In genomic region chr10:26773541-26773940, GRCm38 (mm10) we compare ENCODE assay signal across 9 mouse cellular contexts. TPM values are rescaled to one million over a fixed set of nuclear protein-coding genes. Genes with fewer than 3 reads are reported as not detected.
DNase-seq lines count a peak whose midpoint lies in the region; ATAC-seq and TF ChIP-seq lines count a peak whose summit lies in the region.
"Had no signal": no experiment of that assay in that cellular context is flagged by ENCODE, and none has a peak within 500 bp of the region (broad histone marks: within the 10 kb centered on the region; RNA-seq: fewer than 3 reads in every experiment).

No protein-coding gene starts in this region.

- H3K27me3 ChIP-seq in liver, adult 2 months (ENCODE audit: control insufficient read depth, insufficient read depth, low read length) = no peaks in the 10 kb centered on the region
- H3K27me3 ChIP-seq in forebrain, postnatal 0 days (ENCODE audit: insufficient read depth, low read length) = no peaks in the 10 kb centered on the region
- 0 out of 2 replicates have a peak, but pooled peaks cover 8% of the 10 kb centered on the region for H3K27me3 ChIP-seq in limb, embryonic 10.5 days (ENCODE audit: low read depth, poor library complexity, severe bottlenecking)
- H3K27me3 ChIP-seq in neural tube, embryonic 14.5 days (ENCODE audit: control insufficient read depth, insufficient read depth, low read length) = no peaks in the 10 kb centered on the region

- peak; percentile 53 for DNase-seq in liver, adult 2 months (ENCODE audit: extremely low read depth, low read depth, low spot score)
- no peak for DNase-seq in liver
- no peak for DNase-seq in forebrain, postnatal 0 days
- DNase-seq in limb, embryonic 10.5 days (ENCODE audit: low spot score) = no peak
- DNase-seq in right cerebral cortex, postnatal 25 days = no peak
- no peak for DNase-seq in left cerebral cortex, postnatal 10 days (ENCODE audit: extremely low spot score in 1 of 2, low spot score in 2 of 2)

- no peak overlapping the region for H3K27ac ChIP-seq in liver, adult 2 months (replicated peaks; ENCODE audit: insufficient read depth, low read depth, low read length)
- 0 out of 2 replicates have a peak overlapping the region, but pooled peaks have one; percentile 72 for H3K27ac ChIP-seq in forebrain, postnatal 0 days (ENCODE audit: low read depth, low read length)
- H3K27ac ChIP-seq in limb, embryonic 10.5 days = no peak overlapping the region; the same call in 1 of the 2 replicates
- H3K27ac ChIP-seq in neural tube, embryonic 14.5 days (ENCODE audit: low read depth, low read length) = no peak overlapping the region

- peaks cover 7% of the 10 kb centered on the region for H3K4me1 ChIP-seq in liver, adult 2 months (ENCODE audit: control insufficient read depth, insufficient read depth, low read length)
- no peaks in the 10 kb centered on the region for H3K4me1 ChIP-seq in forebrain, postnatal 0 days (ENCODE audit: insufficient read depth)
- H3K4me1 ChIP-seq in limb, embryonic 10.5 days = peaks cover 19% of the 10 kb centered on the region
- H3K4me1 ChIP-seq in neural tube, embryonic 14.5 days (ENCODE audit: control insufficient read depth, insufficient read depth, low read length) = 0 out of 2 replicates have a peak, but pooled peaks cover 2% of the 10 kb centered on the region

- peak overlapping the region; percentile 89 for H3K4me2 ChIP-seq in forebrain, postnatal 0 days (ENCODE audit: low read depth)
- peak overlapping the region; percentile 95; the same call in 1 of the 2 replicates for H3K4me2 ChIP-seq in neural tube, embryonic 14.5 days (ENCODE audit: low read depth, low read length)

- no peak overlapping the region for H3K9ac ChIP-seq in liver, adult 2 months (ENCODE audit: low read depth, low read length)
- H3K9ac ChIP-seq in forebrain, postnatal 0 days = no peak overlapping the region
- H3K9ac ChIP-seq in neural tube, embryonic 14.5 days (replicated peaks; ENCODE audit: low read depth, low read length) = no peak overlapping the region

- no peak overlapping the region for H3K4me3 ChIP-seq in liver, adult 2 months (ENCODE audit: insufficient read depth, low read depth, low read length)
- H3K4me3 ChIP-seq in forebrain, postnatal 0 days (ENCODE audit: low read depth, low read length) = peak overlapping the region; percentile 52
- peak overlapping the region; percentile 61 for H3K4me3 ChIP-seq in limb, embryonic 10.5 days
- H3K4me3 ChIP-seq in neural tube, embryonic 14.5 days (ENCODE audit: low read depth, low read length) = peak overlapping the region; percentile 52; the same call in 1 of the 2 replicates

- ATAC-seq in forebrain, postnatal 0 days = no peak
- ATAC-seq in neural tube, embryonic 14.5 days (ENCODE audit: low read depth) = no peak
- ATAC-seq in granulocyte monocyte progenitor cell, adult 5-6 weeks (replicated peaks; ENCODE audit: poor library complexity, severe bottlenecking) = no peak

- H3K9me3 ChIP-seq in forebrain, postnatal 0 days (ENCODE audit: low read length) = no peaks in the 10 kb centered on the region
- H3K9me3 ChIP-seq in limb, embryonic 10.5 days (replicated peaks) = no peaks in the 10 kb centered on the region
- no peaks in the 10 kb centered on the region for H3K9me3 ChIP-seq in neural tube, embryonic 14.5 days (ENCODE audit: control insufficient read depth, low read length)

- WGBS in liver, adult 2 months = 30% methylated on average over 5 of the region's 5 CpGs
- WGBS in forebrain, postnatal 0 days = 11% methylated on average over 5 of the region's 5 CpGs
- 57% methylated on average over 5 of the region's 5 CpGs for WGBS in limb, embryonic 10.5 days
- 45% methylated on average over 5 of the region's 5 CpGs for WGBS in neural tube, embryonic 14.5 days

- TF ChIP-seq CTCF in liver, adult 2 months (IDR thresholded peaks at IDR 0.05; ENCODE audit: low read depth, low read length) = no peak
- TF ChIP-seq CTCF in forebrain, postnatal 0 days (IDR thresholded peaks at IDR 0.05; ENCODE audit: low read depth) = no peak

- no peaks in the 10 kb centered on the region for H3K36me3 ChIP-seq in liver, adult 2 months (ENCODE audit: control insufficient read depth, insufficient read depth, low read length)
- no peaks in the 10 kb centered on the region for H3K36me3 ChIP-seq in forebrain, postnatal 0 days (ENCODE audit: insufficient read depth)
- H3K36me3 ChIP-seq in limb, embryonic 10.5 days = no peaks in the 10 kb centered on the region
- no peaks in the 10 kb centered on the region for H3K36me3 ChIP-seq in neural tube, embryonic 14.5 days (ENCODE audit: control insufficient read depth, insufficient read depth, low read length)
- H3K36me3 ChIP-seq: G1E had no signal

- intact Hi-C loops in left cerebral cortex, postnatal 10 days (cut with DNase I) = no loop called here

- no peak for TF ChIP-seq POLR2A in liver, adult 2 months (IDR thresholded peaks at IDR 0.05; ENCODE audit: extremely low read depth, insufficient read depth, low read length)

- peaks cover 11% of the 10 kb centered on the region; the same call in 1 of the 2 replicates for H3K79me2 ChIP-seq in liver, adult 2 months (ENCODE audit: control insufficient read depth, insufficient read depth, low read length)

RNA-seq across cellular contexts. Expression of gene Arhgap18, which starts 20.3 kb away (rescaled TPM):
- 12.2 and 13.9 TPM in 2 replicates for total RNA-seq in liver, adult 2 months (2014; rRNA removed)
- 1.3 and 1.5 TPM in 2 replicates for polyA plus RNA-seq in liver, adult 2 months (2012; rRNA removed)
- total RNA-seq in forebrain, postnatal 0 days (2014; rRNA removed) = 11.3 and 13.1 TPM in 2 replicates
- polyA plus RNA-seq in forebrain, postnatal 0 days (2015; fragmentation: Nextera tagmentation; extraction: Ambion mirVana) = 7.6 and 9.1 TPM in 2 replicates
- polyA plus RNA-seq in limb, embryonic 10.5 days (2016; fragmentation: Nextera tagmentation; extraction: Ambion mirVana) = 10.8 and 14.8 TPM in 2 replicates
- polyA plus RNA-seq in neural tube, embryonic 14.5 days (2014; fragmentation: Nextera tagmentation; extraction: Ambion mirVana) = 10.0 and 11.6 TPM in 2 replicates
- total RNA-seq in granulocyte monocyte progenitor cell, adult 5-6 weeks (2014; fragmentation: Nextera tagmentation) = 22.0 and 24.2 TPM in 2 replicates
- 39.0 and 56.5 TPM in 2 replicates for total RNA-seq in granulocyte monocyte progenitor cell, adult 5-6 weeks (2017)
- 10 to 100 TPM; 10.1 TPM for total RNA-seq in left cerebral cortex, postnatal 10 days (2021)
